Mouse (Mus musculus) kidney, postnatal 14 days (tissue): ENCODE measurements around the gene Rnf10.

Experiments
- DNase-seq: peaks from one replicate; pipeline ENCODE4 v3.0.0; 2022; ENCODE audit warnings: mixed read lengths

The Rnf10 gene

DNA sequence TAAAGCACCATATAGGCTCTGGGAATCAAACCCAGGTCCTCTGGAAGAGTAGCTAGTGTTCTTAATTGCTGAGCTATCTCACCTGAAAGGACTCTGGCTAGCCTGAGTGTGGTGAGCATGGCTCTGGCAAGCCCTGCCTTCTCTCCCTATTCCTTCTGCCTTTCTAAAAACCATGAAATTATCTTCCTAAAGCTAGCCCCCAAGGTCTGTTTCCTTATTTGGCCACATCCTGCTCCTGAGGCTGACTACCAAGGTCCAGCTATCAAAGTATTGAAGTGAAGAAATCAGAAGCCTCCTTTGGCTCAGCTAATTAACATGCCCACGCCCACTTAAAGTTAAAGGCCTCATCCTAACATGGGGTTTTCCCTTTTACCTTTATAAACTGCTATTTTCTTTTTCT, 2.1 kb upstream of the Rnf10 start:
- no peak for DNase-seq

- no peak for DNase-seq
Observed at GRCm38 (mm10) chr5:115274353-115274752, 1.7 kb upstream of the Rnf10 start.

GRCm38 (mm10) chr5:115273549-115274135, 944 bp upstream of the Rnf10 start:
- no peak for DNase-seq

DNA sequence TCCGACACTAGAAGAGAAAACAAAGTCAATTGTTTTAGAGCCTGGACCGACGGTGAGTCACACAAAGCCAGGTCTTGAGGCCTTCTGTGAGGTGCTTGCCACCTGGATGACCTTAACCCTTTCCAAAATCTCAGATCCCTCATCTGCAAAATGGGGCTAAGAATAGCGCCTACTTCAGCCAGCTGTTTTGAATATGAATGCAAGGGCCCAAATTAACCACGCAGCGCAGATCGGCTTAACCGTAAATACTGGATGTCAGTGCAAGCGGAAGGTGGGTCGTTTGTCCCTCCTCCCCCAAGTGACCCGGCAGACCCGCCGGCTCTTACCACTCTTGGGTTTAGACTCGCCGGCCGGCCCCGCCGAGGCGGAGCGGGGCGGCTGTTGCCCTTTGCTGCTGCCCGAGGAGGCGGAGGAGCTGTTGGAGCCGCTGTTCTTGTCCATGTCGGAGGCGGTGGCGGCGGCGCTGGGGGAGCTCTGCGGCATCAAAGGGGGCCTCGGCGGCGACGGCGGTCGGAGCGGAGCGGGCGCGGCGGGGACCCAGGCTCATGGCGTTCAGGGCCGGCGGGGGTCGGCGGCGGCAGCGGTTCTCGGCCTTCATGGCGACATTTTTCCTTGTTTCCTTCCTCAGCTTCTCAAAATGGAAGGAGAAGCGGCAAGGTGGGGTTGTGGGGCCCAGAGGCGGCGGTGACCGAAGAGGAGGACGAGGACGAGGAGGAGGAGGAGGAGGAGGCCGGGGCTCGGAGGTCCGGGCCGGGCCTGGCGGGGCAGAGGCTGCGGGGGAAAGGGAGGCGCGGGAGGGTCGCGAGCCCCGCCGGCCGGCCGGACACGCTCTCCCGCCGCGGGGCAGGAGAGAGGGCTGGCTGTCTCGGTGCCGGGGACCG, 527 bp downstream of the Rnf10 start:
- DNase-seq = peak; percentile 57

DNA sequence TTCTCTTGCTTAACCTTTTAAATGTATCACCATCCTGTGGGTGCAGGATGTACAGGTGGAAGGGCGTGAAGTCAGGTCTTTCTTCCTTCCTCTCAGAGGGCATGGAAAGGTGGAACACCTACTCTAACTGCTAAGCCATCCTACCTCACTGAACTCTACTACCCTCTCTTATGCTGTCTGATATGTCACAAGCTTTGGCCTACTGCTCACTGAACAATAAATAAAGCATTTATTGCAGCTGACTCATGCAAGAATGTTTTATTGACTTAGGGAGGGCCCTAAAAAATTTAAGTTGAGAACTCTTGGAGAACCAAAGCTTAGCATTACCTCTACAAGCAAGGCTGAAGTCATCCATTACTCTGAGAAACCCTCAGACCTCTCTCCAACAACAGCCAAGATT, 2.7 kb downstream of the Rnf10 start:
- no peak for DNase-seq

- no peak for DNase-seq
Observed at GRCm38 (mm10) chr5:115268266-115268665, 4.4 kb downstream of the Rnf10 start.

- no peak for DNase-seq
Observed at GRCm38 (mm10) chr5:115267469-115268045, 5.1 kb downstream of the Rnf10 start.

GRCm38 (mm10) chr5:115266787-115267468, 5.8 kb downstream of the Rnf10 start:
- DNase-seq = no peak

DNA sequence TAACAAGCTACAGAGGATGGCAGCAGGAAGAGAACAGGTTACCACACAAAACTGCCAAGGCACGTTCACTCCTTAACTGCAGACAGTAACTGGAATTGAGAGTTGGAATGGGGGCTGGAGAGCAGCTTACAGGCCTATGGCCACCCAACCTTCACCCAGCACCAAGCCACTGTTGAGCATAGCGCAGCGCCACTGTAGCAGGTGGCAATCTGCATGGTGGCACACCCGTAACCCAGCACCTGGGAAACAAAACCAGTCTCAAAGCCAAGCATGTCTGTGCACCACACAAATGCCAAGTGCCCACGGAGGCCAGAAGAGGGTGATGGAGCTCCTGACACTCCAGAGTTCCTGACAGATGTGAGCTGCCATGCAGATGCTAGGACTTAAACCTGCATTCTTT, 6.4 kb downstream of the Rnf10 start:
- DNase-seq = no peak

DNA sequence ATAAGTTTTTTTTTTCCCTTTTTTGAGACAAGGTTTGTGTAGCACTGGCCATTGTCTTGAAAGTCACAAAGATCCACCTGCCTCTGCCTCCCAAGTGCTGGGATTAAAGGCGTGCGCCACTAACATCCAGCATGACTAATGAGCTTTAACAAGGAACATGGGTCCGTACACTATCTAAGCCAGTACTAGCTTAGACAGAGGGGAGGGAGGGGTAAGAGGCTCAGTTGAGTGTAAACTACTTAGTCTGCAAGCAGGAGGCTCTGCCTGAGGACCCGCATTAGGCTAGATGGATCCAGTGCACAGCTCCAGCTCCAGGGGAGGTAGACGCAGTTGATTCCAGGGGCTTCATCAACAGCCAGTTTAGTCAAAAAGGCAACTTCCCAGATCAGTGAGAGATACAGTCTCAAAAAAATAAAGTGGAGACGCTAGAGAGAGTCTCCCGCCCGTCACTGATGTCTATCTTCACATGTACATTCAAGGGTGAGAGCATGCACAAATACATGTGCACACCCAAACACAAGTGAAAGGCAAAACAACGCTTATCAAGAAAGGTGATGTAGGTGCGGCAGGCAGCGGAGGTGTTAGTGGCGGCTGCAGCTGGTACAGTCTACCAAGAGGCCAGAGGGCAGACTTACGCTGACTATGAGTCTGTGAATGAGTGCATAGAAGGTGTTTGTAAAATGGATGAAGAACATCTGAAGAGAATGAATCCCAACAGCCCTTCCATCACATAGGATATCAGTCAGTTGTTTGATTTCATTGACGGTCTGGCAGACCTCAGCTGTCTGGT, 10.0 kb downstream of the Rnf10 start:
- no peak for DNase-seq

GRCm38 (mm10) chr5:115261880-115262279, 10.8 kb downstream of the Rnf10 start:
- no peak for DNase-seq

DNA sequence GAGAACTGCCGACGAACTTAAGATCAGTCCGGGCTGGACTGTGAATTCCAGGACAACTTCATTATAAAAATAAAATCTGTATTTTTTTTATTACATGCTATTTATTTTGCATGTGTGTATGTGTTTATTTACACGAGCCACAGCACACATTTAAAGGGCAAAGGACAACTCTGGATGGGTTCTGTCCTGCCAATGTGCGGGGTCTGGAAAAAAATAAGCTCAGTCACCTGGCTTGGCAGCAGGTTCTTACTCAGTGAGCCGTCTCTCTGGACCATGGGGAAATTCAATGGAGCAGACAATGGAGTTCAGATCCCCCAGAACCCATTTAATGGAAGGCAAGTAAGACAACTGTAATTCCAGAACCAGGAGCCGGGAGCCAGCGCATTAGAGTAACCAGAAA, 11.6 kb downstream of the Rnf10 start:
- DNase-seq = no peak

DNA sequence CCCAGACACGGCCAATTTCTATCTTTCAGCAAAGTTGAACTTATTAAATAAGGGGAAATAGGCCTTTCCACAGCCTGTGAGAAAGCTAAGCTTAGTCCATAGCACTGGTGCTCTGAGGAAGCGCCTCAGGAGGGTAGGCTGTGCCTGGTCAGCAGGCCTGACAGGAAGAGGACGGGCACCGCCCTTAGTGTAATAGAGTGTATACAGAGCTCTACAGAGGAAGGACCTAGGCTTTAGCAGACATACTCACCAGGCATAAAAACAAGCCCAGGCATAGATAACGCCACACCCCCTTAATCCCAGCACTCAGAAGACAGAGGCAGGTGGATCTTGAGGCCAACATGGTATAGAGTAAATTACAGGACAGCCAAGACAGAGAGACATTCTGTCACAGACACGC, 12.3 kb downstream of the Rnf10 start:
- DNase-seq = no peak

DNA sequence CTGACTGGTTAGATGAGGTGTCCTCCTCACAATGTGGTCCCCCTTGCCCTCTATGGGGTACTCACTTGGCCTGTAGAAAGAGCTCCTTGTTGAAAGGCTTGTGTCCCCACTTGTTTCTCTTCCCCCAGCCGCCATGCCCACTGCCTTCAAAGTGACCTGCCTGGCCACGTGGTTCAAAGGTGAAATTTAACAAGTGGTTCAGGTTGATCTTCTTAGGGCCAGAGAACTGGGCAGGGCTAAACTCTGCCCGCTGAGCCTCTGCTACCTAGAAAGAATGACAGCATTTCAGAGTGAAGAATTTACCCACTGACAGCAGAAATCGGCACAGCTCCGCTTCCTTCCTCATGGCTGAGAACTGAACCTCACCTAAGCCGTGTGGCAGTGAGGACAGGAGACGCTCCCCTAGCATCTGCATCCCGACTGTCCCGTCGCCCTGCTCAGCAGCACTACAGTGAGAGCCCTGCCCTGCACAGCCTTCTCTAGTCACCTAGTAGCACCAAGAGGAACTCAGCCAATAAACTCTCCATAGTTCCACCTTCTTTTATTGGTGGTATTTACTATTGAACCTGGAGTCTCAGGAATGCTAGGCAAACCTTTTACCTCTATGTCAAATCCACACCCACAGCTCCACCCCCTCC, 15.7 kb downstream of the Rnf10 start:
- DNase-seq = no peak

- DNase-seq = no peak
Observed at GRCm38 (mm10) chr5:115255472-115255871, 17.2 kb downstream of the Rnf10 start.

DNA sequence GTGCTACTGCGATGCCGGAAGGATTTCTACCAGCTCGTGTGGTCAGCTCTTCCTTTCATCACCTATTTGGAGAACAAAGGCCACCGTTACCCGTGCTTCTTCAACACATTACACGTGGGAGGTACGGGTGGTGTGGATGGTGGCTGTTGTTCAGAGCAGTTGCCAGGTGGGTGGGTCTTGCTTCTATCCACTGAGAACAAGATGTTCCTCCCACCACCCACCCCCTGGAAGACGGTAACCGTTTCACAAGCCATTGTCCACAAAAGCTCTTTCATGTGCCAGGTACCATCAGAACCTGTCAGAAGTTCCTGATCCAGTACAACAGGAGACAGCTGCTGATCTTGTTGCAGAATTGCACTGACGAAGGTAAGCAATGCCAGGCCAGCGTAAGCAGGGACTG, 32.5 kb downstream of the Rnf10 start:
- no peak for DNase-seq

GRCm38 (mm10) chr5:115238729-115239195, 33.9 kb downstream of the Rnf10 start:
- DNase-seq = peak; percentile 44

DNA sequence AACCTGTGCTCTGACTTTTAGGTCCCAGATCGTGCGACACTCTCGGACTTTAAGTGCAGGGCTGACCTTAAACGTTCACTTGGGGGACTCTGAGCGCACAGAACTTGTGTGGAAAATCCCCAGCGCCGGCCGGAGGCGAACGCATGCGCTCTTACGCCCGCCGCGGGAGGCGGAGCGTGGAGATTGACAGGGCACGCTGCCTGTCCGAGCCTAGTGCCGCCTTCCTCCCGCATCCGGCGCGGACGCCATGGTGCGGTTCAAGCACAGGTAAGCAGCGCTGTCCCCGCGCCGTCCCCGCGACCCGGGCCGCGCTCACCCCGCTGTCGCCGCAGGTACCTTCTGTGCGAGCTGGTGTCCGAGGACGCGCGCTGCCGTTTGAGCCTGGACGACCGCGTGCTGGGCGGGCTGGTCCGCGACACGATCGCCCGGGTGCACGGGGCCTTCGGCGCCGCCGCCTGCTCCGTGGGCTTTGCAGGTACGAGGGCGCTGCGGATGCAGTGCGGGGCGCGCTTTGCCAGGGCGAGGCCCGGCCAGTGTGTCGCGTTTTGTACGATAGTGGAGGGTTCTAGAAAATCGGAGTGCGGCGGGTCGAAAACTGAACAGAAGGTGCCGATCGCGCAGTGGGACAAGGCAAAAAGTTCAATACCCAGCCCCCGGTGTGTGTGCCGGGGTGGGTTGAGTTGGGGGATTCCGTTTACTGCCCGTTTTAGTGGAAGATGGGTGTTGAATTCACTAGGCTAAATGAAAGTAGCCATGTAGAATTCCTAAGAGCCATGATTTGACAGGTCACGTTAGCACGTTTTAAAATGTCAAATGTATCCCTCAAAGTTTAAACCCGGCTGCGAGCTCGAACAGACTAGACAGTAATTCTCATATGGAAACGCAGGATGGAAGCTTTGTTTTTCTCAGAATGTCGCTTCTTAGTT, 34.6 kb downstream of the Rnf10 start:
- peak; percentile 97 for DNase-seq

- peak; percentile 92 for DNase-seq
Observed at GRCm38 (mm10) chr5:115235786-115236263, 36.9 kb downstream of the Rnf10 start, which contains the start of gene Pop5. Pop5 (plus strand) TSS chr5:115235836.

GRCm38 (mm10) chr5:115235323-115235771, 37.4 kb downstream of the Rnf10 start:
- DNase-seq = peak; percentile 78

DNA sequence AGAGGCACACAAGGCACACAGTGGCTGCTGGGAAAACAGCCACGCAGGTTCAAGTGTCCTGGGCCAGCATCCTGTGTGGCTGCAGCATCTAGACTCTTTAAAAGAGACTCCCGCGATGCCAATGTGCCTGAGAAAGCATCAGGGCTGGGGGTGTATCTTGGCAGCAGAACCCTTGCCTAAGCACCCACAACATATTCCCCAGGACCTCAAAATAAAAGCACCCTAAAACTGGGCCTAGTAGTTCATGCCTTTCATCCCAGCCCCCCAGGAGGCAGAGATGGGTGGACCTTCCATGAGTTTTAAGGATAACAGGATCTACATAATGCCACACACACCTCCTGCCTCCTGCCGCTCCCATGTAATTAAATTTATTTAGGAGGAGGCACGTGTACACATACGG, 38.2 kb downstream of the Rnf10 start:
- DNase-seq = no peak
